Mouse (Mus musculus): ENCODE results near the gene Bckdk.
"Not testable (repeated sequence)": the region's sequence is repeated elsewhere in the genome, so short reads cannot be mapped to it uniquely, and the experiment has no call there.

Gene Bckdk

DNA sequence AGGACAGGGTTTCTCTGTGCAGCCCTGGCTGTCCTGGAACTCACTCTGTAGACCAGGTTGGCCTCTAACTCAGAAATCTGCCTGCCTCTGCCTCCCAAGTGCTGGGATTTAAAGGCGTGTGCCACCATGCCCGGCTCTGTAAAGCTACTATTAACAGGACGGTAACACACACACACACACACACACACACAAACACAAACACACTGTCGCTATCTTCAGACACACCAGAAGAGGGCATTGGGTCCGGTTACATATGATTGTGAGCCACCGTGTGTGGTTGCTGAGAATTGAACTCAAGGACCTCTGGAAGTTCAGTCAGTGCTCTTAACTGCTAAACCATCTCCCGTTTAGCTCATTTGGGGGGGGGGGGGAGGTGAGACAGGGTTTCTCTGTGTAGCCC is 8.0 kb upstream of the Bckdk start:
- DNase-seq (ENCODE audit: low read depth, low spot score): not testable (repeated sequence)

DNA sequence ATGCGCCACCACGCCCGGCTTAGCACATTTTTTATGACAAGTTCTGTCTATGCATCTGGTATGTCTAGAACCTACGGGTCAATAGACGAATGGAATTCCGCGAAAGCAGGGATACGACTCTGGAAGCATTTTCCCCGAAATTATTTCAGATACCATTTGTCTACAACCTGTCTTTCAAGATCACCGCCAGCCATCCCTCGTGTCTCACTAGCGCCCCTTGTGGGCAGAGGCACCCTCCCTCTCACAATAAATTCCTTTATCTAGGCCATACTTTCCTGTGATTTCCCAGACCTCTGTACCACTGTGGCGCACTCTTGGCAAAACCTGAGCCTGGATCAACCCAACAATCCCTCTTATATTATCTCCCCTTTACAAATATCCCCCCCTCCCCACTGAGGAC is 7.5 kb upstream of the Bckdk start:
- peak; percentile 79 for DNase-seq (ENCODE audit: low read depth, low spot score)

- no peak for DNase-seq (ENCODE audit: low read depth, low spot score)
These were observed 6.3 kb upstream of the Bckdk start for GRCm38 (mm10) chr7:127897542-127897941.

DNA sequence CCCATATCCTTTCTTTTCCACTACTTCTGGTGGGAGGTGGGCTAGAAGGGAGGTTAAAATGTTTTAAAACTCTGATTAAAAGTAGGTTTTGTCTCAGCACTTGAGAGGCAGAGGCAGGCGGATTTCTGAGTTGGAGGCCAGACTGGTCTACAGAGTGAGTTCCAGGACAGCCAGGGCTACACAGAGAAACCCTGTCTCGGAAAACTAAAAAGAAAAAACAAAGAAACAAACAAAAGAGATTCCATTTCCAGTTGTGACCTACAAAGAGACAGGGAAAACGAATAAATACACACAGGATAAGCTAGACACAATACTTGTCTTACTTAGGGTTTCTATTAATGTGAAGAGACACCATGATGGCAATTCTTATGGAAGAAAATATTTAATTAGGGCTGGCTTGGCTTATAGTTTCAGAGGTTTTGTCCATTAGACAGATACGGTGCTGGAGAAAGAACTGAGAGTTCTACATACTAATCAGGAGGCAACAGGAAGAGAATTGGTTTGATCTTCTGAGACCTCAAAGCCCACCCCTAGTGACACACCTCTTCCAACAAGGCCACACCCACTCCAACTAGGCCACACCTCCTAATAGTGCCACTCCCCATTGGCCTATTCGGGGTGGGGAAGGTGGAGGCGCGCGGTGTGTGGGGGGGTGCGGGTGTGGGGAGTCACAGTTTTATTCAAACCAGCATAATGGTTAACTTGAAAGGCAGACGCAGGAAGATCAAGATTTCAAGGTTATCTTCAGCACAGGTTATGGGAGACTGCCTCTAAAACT is 5.5 kb upstream of the Bckdk start:
- peak; percentile 67 for DNase-seq (ENCODE audit: low read depth, low spot score)

DNA sequence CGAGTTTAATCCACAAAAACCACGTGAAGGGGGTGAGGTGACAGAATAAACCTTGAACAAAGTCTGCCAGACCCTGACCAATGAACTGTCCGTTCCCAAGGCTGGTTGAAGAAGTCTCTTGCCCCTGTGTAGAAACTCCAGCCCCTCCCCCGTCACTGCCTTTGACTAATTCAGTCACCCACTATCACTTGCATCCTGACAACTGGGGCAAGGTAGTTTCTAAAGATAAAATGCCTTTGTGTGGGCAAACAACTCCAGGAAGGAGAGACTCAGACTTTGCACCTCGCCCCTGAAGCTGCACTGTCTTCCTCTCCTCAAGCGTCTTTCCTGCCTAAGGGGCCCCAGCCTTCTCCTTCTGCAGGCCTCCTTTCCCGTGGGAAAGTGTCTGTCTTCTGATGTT is 3.9 kb upstream of the Bckdk start:
- no peak for DNase-seq (ENCODE audit: low read depth, low spot score)

DNA sequence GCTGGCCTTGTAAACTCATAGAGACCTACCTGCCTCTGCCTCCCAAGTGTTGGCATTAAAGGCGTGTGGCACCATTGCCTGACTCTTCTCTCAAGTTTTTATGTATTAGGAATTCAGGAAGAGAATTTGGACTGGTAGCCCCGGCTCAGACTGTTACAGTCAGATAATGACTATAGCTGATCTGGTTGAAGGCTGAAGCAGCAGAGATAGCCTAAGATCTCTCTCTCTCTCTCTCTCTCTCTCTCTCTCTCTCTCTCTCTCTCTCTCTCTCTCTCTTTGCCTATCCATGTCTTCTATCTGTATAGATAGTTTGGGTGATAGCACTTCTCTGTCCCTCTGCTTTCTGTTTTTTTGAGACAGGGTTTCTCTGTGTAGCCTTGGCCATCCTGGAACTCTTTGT is 2.1 kb upstream of the Bckdk start:
- DNase-seq (ENCODE audit: low read depth, low spot score): no peak

- DNase-seq (ENCODE audit: low read depth, low spot score): no peak
These were observed 4.1 kb downstream of the Bckdk start for GRCm38 (mm10) chr7:127907939-127908338.

DNA sequence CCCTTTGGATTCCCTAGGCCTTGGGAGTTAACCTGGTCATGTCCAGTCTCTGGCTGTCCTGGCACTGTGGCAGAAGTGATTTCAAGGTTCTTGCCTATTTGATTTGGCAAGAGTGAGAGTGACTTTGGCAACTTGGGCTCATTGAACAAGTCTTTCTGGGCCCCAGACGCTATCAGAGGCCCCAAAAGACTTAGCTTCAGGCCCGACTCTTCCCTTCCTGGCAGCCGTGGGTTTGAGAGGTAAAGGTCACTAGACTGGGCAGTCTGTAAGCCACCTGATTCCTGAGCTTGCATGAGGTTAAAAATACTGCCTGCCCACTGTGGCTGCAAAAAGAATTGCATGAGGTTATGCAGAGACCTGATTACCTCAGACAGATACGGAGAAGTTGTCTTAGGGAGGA is 4.8 kb downstream of the Bckdk start:
- no peak for DNase-seq (ENCODE audit: low read depth, low spot score)

DNA sequence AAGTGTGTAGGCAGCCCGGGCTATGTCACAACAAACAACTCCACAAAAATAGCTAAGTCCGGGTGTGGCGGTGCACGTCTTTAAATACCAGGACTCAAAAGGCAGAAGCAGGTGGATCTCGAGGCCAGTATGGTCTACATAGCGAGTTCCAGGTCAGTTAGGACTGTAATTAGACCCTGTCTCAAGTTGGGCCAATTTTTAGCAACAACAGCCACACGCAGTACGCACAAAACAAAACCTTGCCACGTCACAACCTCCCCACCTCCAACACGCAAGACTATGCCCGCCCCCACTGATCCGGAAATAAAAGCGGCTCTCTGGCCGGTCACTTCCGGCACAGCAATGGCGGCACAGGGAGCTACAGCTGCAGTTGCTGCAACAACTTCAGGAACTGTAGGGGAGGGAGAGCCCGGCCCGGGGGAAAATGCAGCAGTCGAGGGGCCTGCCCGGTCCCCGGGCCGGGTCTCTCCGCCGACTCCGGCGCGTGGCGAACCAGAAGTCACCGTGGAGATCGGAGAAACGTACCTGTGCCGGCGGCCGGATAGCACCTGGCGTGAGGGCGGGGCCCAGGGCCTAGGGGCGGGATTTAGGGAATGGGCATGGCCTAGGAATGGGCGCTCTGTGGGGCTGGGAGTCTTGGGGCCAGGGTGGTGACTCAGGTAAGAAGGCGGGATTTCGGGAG is 8.4 kb downstream of the Bckdk start, which contains the start of gene Kat8:
TSS of gene Kat8 (plus strand) at position 327 of the 682 bp plus-strand sequence.
- DNase-seq (ENCODE audit: low read depth, low spot score): peak; percentile 96

GRCm38 (mm10) chr7:127912938-127913337 is 9.1 kb downstream of the Bckdk start:
- DNase-seq (ENCODE audit: low read depth, low spot score): no peak

GRCm38 (mm10) chr7:127915293-127915692 is 11.4 kb downstream of the Bckdk start:
- peak; percentile 74 for DNase-seq (ENCODE audit: low read depth, low spot score)

DNA sequence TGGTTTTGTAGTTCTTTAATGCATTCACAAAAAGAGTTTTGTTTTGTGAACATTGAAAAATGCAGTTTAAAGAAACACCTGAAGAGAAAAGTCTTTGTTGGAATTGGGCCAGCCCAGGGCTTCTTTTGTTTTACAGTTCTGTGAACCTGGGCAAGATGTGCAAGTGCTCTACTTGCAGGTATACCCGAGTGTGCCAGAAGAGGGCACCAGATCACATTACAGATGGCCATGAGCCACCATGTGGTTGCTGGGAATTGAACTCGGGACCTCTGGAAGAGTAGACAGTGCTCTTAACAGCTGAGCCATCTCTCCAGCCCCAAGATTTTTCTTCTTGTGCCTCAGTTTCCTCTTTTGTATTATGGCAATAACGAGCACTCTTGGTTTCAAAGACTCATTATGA is 14.3 kb downstream of the Bckdk start:
- DNase-seq (ENCODE audit: low read depth, low spot score): peak; percentile 78

GRCm38 (mm10) chr7:127919290-127919689 is 15.4 kb downstream of the Bckdk start:
- peak; percentile 67 for DNase-seq (ENCODE audit: low read depth, low spot score)

GRCm38 (mm10) chr7:127921516-127921915 is 17.6 kb downstream of the Bckdk start:
- DNase-seq (ENCODE audit: low read depth, low spot score): peak; percentile 72

DNA sequence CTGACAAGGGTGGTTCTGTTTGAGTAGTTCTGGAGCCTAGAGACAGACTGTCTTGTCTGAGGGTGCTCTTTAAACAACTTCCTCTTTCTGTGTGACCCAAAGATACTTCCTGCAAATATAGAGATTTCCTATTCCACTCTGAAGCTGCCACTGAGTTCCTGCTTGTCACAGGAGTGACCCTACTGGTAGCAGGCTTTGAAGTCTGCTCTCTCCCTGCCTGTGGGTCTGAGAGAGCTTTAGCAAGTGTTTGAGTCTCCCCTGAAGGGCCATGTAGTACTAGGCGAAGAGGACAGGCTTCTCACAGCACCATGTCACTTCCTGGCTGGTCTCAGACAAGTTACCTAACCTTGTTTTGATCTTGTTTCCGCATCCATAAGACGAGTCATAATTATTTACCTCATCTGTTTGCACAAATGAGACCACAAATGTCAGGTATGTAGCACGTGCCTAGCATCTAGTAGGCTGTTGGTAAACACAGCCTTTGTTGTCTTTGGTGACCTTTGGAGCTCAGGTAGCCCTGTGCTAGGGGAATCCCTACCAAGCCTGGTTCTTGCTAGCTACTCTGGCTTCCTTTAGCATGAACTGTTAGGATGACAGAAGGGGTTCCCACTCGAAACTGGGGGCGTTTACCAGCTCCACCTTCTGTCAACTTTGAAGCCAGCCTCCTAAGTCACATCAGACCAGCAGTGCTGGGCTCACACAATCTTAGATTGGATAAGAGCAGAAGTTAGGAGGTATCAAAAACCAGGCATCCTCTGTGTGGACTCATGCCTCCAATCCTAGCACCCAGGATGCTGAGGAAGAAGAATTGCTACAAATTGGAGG is 18.8 kb downstream of the Bckdk start:
- DNase-seq (ENCODE audit: low read depth, low spot score): peak; percentile 84

GRCm38 (mm10) chr7:127923714-127924113 is 19.8 kb downstream of the Bckdk start:
- DNase-seq (ENCODE audit: low read depth, low spot score): no peak

- DNase-seq (ENCODE audit: low read depth, low spot score): no peak
These were observed 21.4 kb downstream of the Bckdk start for GRCm38 (mm10) chr7:127925252-127925651.

- no peak for DNase-seq (ENCODE audit: low read depth, low spot score)
These were observed 22.2 kb downstream of the Bckdk start for GRCm38 (mm10) chr7:127926066-127926465.

DNA sequence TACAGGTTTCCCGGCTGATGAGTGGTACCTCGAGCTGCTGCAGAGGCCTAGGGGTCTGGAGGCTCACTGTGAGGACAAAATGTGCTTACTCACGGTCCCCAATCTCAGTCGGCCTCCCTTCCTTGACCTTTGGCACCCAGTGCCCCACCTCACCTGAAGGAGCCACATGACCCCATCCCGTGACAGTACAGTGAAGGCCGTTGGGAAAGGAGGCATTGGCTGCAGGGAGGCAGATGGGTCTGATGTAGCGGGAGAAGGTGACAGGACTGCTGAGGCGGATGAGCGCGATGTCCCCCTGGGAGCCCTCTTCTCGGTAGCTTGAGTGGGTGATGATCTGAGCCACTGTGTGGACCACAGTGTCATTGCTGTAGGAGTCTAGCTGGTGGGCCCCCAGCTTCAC is 23.0 kb downstream of the Bckdk start:
- DNase-seq (ENCODE audit: low read depth, low spot score): no peak

- no peak for DNase-seq (ENCODE audit: low read depth, low spot score)
These were observed 23.8 kb downstream of the Bckdk start for GRCm38 (mm10) chr7:127927726-127928125.

DNA sequence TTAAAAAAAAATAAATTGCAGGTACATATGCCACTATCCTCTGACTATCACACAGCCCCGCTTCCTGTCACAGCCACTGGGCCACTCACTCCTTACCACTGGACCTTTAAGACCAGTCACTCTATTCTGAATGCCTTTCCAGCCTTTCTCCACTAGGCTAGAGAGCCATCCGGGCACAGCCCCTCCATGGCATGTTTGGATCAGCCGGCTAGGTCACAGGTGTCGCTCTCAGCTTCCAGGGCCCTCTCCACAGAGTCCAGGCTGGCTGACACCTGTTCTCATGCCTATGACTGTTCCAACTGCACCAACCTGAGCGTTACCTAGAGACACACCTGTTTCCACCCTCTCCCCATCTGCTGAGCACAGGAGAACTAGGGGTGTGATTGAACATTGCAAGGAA is 24.7 kb downstream of the Bckdk start:
- DNase-seq (ENCODE audit: low read depth, low spot score): no peak

- no peak for DNase-seq (ENCODE audit: low read depth, low spot score)
These were observed 26.0 kb downstream of the Bckdk start, which contains the start of gene Prss8 for GRCm38 (mm10) chr7:127929923-127930322. Prss8 (minus strand) TSS chr7:127930104.
